Mouse (Mus musculus): ENCODE measurements around the gene Mdp1. TPM values are rescaled to one million over a fixed set of nuclear protein-coding genes. Genes with fewer than 3 reads are reported as not detected.

Gene Mdp1
- polyA plus RNA-seq (2012; rRNA removed): 54.9 and 66.5 TPM in 2 replicates

GRCm38 (mm10) chr14:55659960-55660573, at the start of gene Mdp1:
Gene Mdp1, minus strand, starts transcription at chr14:55660508.

GRCm38 (mm10) chr14:55681160-55682117, 21.1 kb upstream of the Mdp1 start, which contains the start of gene Tinf2:
Gene Tinf2, minus strand, starts transcription at chr14:55681820.

GRCm38 (mm10) chr14:55671833-55672740, 11.8 kb upstream of the Mdp1 start, which contains the start of the genes Gmpr2 and Nedd8:
Gene Gmpr2, plus strand, starts transcription at chr14:55671941.
Gene Nedd8, minus strand, starts transcription at chr14:55672124.

GRCm38 (mm10) chr14:55649884-55650283, 10.4 kb downstream of the Mdp1 start, which contains the start of gene Tssk4:
Gene Tssk4, plus strand, starts transcription at chr14:55650184.

GRCm38 (mm10) chr14:55643060-55643907, 17.0 kb downstream of the Mdp1 start, which contains the start of gene Tm9sf1:
Gene Tm9sf1, minus strand, starts transcription at chr14:55643806.

GRCm38 (mm10) chr14:55637795-55638194, 22.5 kb downstream of the Mdp1 start, which contains the start of gene Gm49378:
Gene Gm49378, minus strand, starts transcription at chr14:55637895.

GRCm38 (mm10) chr14:55635523-55636007, 24.7 kb downstream of the Mdp1 start, which contains the start of gene Ipo4:
Gene Ipo4, minus strand, starts transcription at chr14:55635957.

GRCm38 (mm10) chr14:55617822-55618221, 42.5 kb downstream of the Mdp1 start, which contains the start of gene Rec8:
Gene Rec8, plus strand, starts transcription at chr14:55618037.

Other genes starting within 250 kb of the Mdp1 start
- gene Dhrs4, start 181.8 kb downstream of the Mdp1 start, polyA plus RNA-seq (2012; rRNA removed): 48.2 and 49.4 TPM in 2 replicates
- 55.6 and 61.7 TPM in 2 replicates for gene Carmil3, start 169.9 kb downstream of the Mdp1 start, polyA plus RNA-seq (2012; rRNA removed)
- 0.79 and 1.2 TPM in 2 replicates for gene Cpne6, start 150.1 kb downstream of the Mdp1 start, polyA plus RNA-seq (2012; rRNA removed)
- 0.09 and 0.11 TPM in 2 replicates for gene Nrl, start 135.5 kb downstream of the Mdp1 start, polyA plus RNA-seq (2012; rRNA removed)
- gene Pck2, start 120.2 kb downstream of the Mdp1 start, polyA plus RNA-seq (2012; rRNA removed): 17.8 and 25.7 TPM in 2 replicates
- 63.0 and 75.5 TPM in 2 replicates for gene Dcaf11, start 100.5 kb downstream of the Mdp1 start, polyA plus RNA-seq (2012; rRNA removed)
- 0.18 and 0.30 TPM in 2 replicates for gene A730061H03Rik, start 100.1 kb downstream of the Mdp1 start, polyA plus RNA-seq (2012; rRNA removed)
- gene Fitm1, start 84.9 kb downstream of the Mdp1 start, polyA plus RNA-seq (2012; rRNA removed): 1.3 and 8.1 TPM in 2 replicates
- 75.5 and 136 TPM in 2 replicates for gene Psme1, start 82.4 kb downstream of the Mdp1 start, polyA plus RNA-seq (2012; rRNA removed)
- gene Emc9, start 75.2 kb downstream of the Mdp1 start, polyA plus RNA-seq (2012; rRNA removed): 7.7 TPM in 2 replicates
- gene Psme2, start 69.4 kb downstream of the Mdp1 start, polyA plus RNA-seq (2012; rRNA removed): 72.7 and 98.9 TPM in 2 replicates
- gene Rnf31, start 68.8 kb downstream of the Mdp1 start, polyA plus RNA-seq (2012; rRNA removed): 22.3 and 22.4 TPM in 2 replicates
- gene Irf9, start 56.9 kb downstream of the Mdp1 start, polyA plus RNA-seq (2012; rRNA removed): 19.0 and 20.1 TPM in 2 replicates
- 17.0 and 19.2 TPM in 2 replicates for gene Rec8, start 42.5 kb downstream of the Mdp1 start, polyA plus RNA-seq (2012; rRNA removed)
- gene Ipo4, start 24.6 kb downstream of the Mdp1 start, polyA plus RNA-seq (2012; rRNA removed): 119 and 120 TPM in 2 replicates
- gene Gm49378, start 22.6 kb downstream of the Mdp1 start, polyA plus RNA-seq (2012; rRNA removed): 3.4 and 4.1 TPM in 2 replicates
- 52.0 and 59.3 TPM in 2 replicates for gene Tm9sf1, start 16.7 kb downstream of the Mdp1 start, polyA plus RNA-seq (2012; rRNA removed)
- gene Tssk4, start 10.3 kb downstream of the Mdp1 start, polyA plus RNA-seq (2012; rRNA removed): 2.4 TPM in 2 replicates
- 40.5 and 45.5 TPM in 2 replicates for gene Gmpr2, start 11.4 kb upstream of the Mdp1 start, polyA plus RNA-seq (2012; rRNA removed)
- 438 and 468 TPM in 2 replicates for gene Nedd8, start 11.6 kb upstream of the Mdp1 start, polyA plus RNA-seq (2012; rRNA removed)
- 48.1 and 69.4 TPM in 2 replicates for gene Tinf2, start 21.3 kb upstream of the Mdp1 start, polyA plus RNA-seq (2012; rRNA removed)
- 0.82 and 0.91 TPM in 2 replicates for gene Tgm1, start 53.4 kb upstream of the Mdp1 start, polyA plus RNA-seq (2012; rRNA removed)
- gene Rabggta, start 61.8 kb upstream of the Mdp1 start, polyA plus RNA-seq (2012; rRNA removed): 27.0 and 29.8 TPM in 2 replicates
- 64.8 and 70.9 TPM in 2 replicates for gene Dhrs1, start 85.2 kb upstream of the Mdp1 start, polyA plus RNA-seq (2012; rRNA removed)
- 24.1 and 26.2 TPM in 2 replicates for gene Nop9, start 85.2 kb upstream of the Mdp1 start, polyA plus RNA-seq (2012; rRNA removed)
- gene Cideb, start 98.0 kb upstream of the Mdp1 start, polyA plus RNA-seq (2012; rRNA removed): 1.9 and 2.2 TPM in 2 replicates
- 0.31 and 0.32 TPM in 2 replicates for gene Ltb4r2, start 100.9 kb upstream of the Mdp1 start, polyA plus RNA-seq (2012; rRNA removed)
- 0.43 and 0.58 TPM in 2 replicates for gene Ltb4r1, start 105.5 kb upstream of the Mdp1 start, polyA plus RNA-seq (2012; rRNA removed)
- gene Adcy4, start 123.6 kb upstream of the Mdp1 start, polyA plus RNA-seq (2012; rRNA removed): 3.7 and 15.6 TPM in 2 replicates
- 7.1 and 18.8 TPM in 2 replicates for gene Ripk3, start 128.4 kb upstream of the Mdp1 start, polyA plus RNA-seq (2012; rRNA removed)
- 43.3 and 96.2 TPM in 2 replicates for gene Nfatc4, start 162.6 kb upstream of the Mdp1 start, polyA plus RNA-seq (2012; rRNA removed)
- gene Nynrin, start 193.5 kb upstream of the Mdp1 start, polyA plus RNA-seq (2012; rRNA removed): 29.2 and 33.9 TPM in 2 replicates
- gene Cbln3, start 223.9 kb upstream of the Mdp1 start, polyA plus RNA-seq (2012; rRNA removed): 0.58 and 0.65 TPM in 2 replicates
- 22.6 and 26.6 TPM in 2 replicates for gene Khnyn, start 224.4 kb upstream of the Mdp1 start, polyA plus RNA-seq (2012; rRNA removed)
- gene Sdr39u1, start 239.8 kb upstream of the Mdp1 start, polyA plus RNA-seq (2012; rRNA removed): 30.6 and 42.5 TPM in 2 replicates

Data from central nervous system, embryonic 11.5 days (tissue).